Mouse (Mus musculus) stomach, embryonic 16.5 days (tissue): ENCODE measurements around the gene Cd27. TPM values are rescaled to one million over a fixed set of nuclear protein-coding genes. Genes with fewer than 3 reads are reported as not detected.
"Not testable (repeated sequence)": the region's sequence is repeated elsewhere in the genome, so short reads cannot be mapped to it uniquely, and the experiment has no call there.

Experiments used
- ATAC-seq: fragments of 200-750 bp; cut with Nextera tagmentation; 2 replicates; pipeline ENCODE4 v1.8.0; 2017; ENCODE audit warnings: moderate number of reproducible peaks, moderate TSS enrichment; ENCODE audit not compliant: insufficient read depth, low FRiP score
- H3K27ac ChIP-seq: fragments of 300-500 bp; sonication (generic); 2 replicates; pipeline ENCODE4 v1.5.1; 2014; ENCODE audit warnings: low read length
- H3K27me3 ChIP-seq: fragments of 300-500 bp; sonication (generic); 2 replicates; pipeline ENCODE4 v1.6.1; 2014; ENCODE audit warnings: low read length, control low read depth, mixed read lengths; ENCODE audit not compliant: control insufficient read depth, insufficient read depth
- H3K36me3 ChIP-seq: fragments of 300-500 bp; sonication (generic); 2 replicates; pipeline ENCODE4 v1.6.1; 2014; ENCODE audit warnings: low read length; ENCODE audit not compliant: control insufficient read depth, insufficient read depth
- H3K4me1 ChIP-seq: fragments of 300-500 bp; sonication (generic); 2 replicates; pipeline ENCODE4 v1.6.1; 2014; ENCODE audit warnings: low read length, control low read depth, mixed read lengths; ENCODE audit not compliant: control insufficient read depth, insufficient read depth
- H3K4me2 ChIP-seq: fragments of 300-500 bp; sonication (generic); 2 replicates; pipeline ENCODE4 v1.6.1; 2014; ENCODE audit warnings: low read depth, low read length, mixed read lengths
- H3K4me3 ChIP-seq: fragments of 300-500 bp; sonication (generic); replicated peaks from 2 replicates; pipeline ENCODE4 v1.5.1; 2014; ENCODE audit warnings: mild to moderate bottlenecking, low read length
- H3K9ac ChIP-seq: fragments of 300-500 bp; sonication (generic); 2 replicates; pipeline ENCODE4 v1.6.1; 2014; ENCODE audit warnings: low read length
- H3K9me3 ChIP-seq: fragments of 300-500 bp; sonication (generic); replicated peaks from 2 replicates; pipeline ENCODE4 v1.6.1; 2016; ENCODE audit warnings: low read length, control low read depth; ENCODE audit not compliant: control insufficient read depth
- WGBS: fragments of 180-500 bp; shearing (Covaris S2); extraction: QIAGEN DNeasy Blood & Tissue Kit; methylation state at CpG from one replicate; pipeline ENCODE4 v1.1.7; 2014; 5-methylcytosine and 5-hydroxymethylcytosine counted together
- polyA plus RNA-seq: library from polyadenylated mRNA; unstranded; fragments of >200 nt; fragmentation: Nextera tagmentation; extraction: Ambion mirVana; gene quantifications from 2 replicates; pipeline ENCODE4 v1.2.1, GENCODE M21; 2015

The Cd27 gene
- polyA plus RNA-seq = 2.5 and 2.7 TPM in 2 replicates

GRCm38 (mm10) chr6:125236782-125237181 is at the start of gene Cd27:
Gene Cd27 (minus strand): TSS chr6:125237010.
- H3K4me2 ChIP-seq = no peak within 1 kb of the TSS
- no peak within 1 kb of the TSS for H3K4me3 ChIP-seq
- no peak within 1 kb of the TSS for H3K27ac ChIP-seq
- ATAC-seq = no peak
- H3K27me3 ChIP-seq = no peaks in the 10 kb centered on the region
- no peaks in the 10 kb centered on the region for H3K9me3 ChIP-seq
- H3K9ac ChIP-seq = no peak within 1 kb of the TSS
- no peaks in the 10 kb centered on the region for H3K36me3 ChIP-seq
- peaks cover 14% of the 10 kb centered on the region; the same call in 1 of the 2 replicates for H3K4me1 ChIP-seq
- 62% methylated on average over 6 of the region's 6 CpGs for WGBS

GRCm38 (mm10) chr6:125285890-125286289 is 49.1 kb upstream of the Cd27 start, which contains the start of gene Tuba3a:
Gene Tuba3a (minus strand): TSS chr6:125286042.
- Histone ChIP-seq H3K36me3 (no peaks in the 10 kb centered on the region), H3K4me2 (no peak within 1 kb of the TSS), H3K4me1 (peaks cover 11% of the 10 kb centered on the region), H3K27me3 (no peaks in the 10 kb centered on the region), H3K9me3 (no peaks in the 10 kb centered on the region; the same call in 1 of the 2 replicates), H3K27ac (no peak within 1 kb of the TSS), H3K9ac (no peak within 1 kb of the TSS), H3K4me3 (no peak within 1 kb of the TSS)
- WGBS = 95% methylated on average over 22 of the region's 22 CpGs
- ATAC-seq = no peak

- ATAC-seq = no peak
- 87% methylated on average over 7 of the region's 7 CpGs for WGBS
- Histone ChIP-seq H3K4me2 (no peak overlapping the region), H3K27me3 (no peaks in the 10 kb centered on the region), H3K9me3 (no peaks in the 10 kb centered on the region; the same call in 1 of the 2 replicates), H3K9ac (no peak overlapping the region), H3K27ac (no peak overlapping the region), H3K36me3 (no peaks in the 10 kb centered on the region), H3K4me3 (no peak overlapping the region), H3K4me1 (peaks cover 11% of the 10 kb centered on the region)
These were observed 47.9 kb upstream of the Cd27 start for GRCm38 (mm10) chr6:125284751-125285150.

- Histone ChIP-seq H3K36me3 (no peaks in the 10 kb centered on the region), H3K4me1 (peaks cover 8% of the 10 kb centered on the region), H3K27me3 (no peaks in the 10 kb centered on the region), H3K4me3 (no peak overlapping the region), H3K9ac (no peak overlapping the region), H3K4me2 (no peak overlapping the region), H3K9me3 (no peaks in the 10 kb centered on the region; the same call in 1 of the 2 replicates), H3K27ac (no peak overlapping the region)
- ATAC-seq = peak; percentile 68; the same call in 1 of the 2 replicates
- WGBS = 28% methylated on average over 8 of the region's 8 CpGs
These were observed 47.4 kb upstream of the Cd27 start for GRCm38 (mm10) chr6:125284250-125284649.

GRCm38 (mm10) chr6:125282721-125283120 is 45.9 kb upstream of the Cd27 start:
- not testable (repeated sequence) for H3K9ac ChIP-seq, H3K4me1 ChIP-seq, ATAC-seq, H3K4me2 ChIP-seq, H3K9me3 ChIP-seq, H3K36me3 ChIP-seq, H3K27me3 ChIP-seq, H3K4me3 ChIP-seq, H3K27ac ChIP-seq
- WGBS = 89% methylated on average over 13 of the region's 13 CpGs

GRCm38 (mm10) chr6:125279729-125280128 is 42.9 kb upstream of the Cd27 start:
- Histone ChIP-seq H3K27me3 (no peaks in the 10 kb centered on the region), H3K9me3 (no peaks in the 10 kb centered on the region; the same call in 1 of the 2 replicates), H3K9ac (no peak overlapping the region), H3K27ac (no peak overlapping the region), H3K4me3 (no peak overlapping the region), H3K36me3 (no peaks in the 10 kb centered on the region), H3K4me2 (no peak overlapping the region), H3K4me1 (no peaks in the 10 kb centered on the region)
- 59% methylated on average over 8 of the region's 8 CpGs for WGBS
- no peak for ATAC-seq

GRCm38 (mm10) chr6:125274841-125275563 is 38.2 kb upstream of the Cd27 start:
- 51% methylated on average over 15 of the region's 15 CpGs for WGBS
- H3K4me2 ChIP-seq = no peak overlapping the region
- no peak overlapping the region for H3K9ac ChIP-seq
- no peak for ATAC-seq
- H3K9me3 ChIP-seq = no peaks in the 10 kb centered on the region
- no peak overlapping the region for H3K27ac ChIP-seq
- no peaks in the 10 kb centered on the region for H3K36me3 ChIP-seq
- no peak overlapping the region for H3K4me3 ChIP-seq
- no peaks in the 10 kb centered on the region for H3K27me3 ChIP-seq
- H3K4me1 ChIP-seq = peaks cover 3% of the 10 kb centered on the region

GRCm38 (mm10) chr6:125272228-125272785 is 35.5 kb upstream of the Cd27 start:
- Histone ChIP-seq H3K4me1 (peaks cover 6% of the 10 kb centered on the region), H3K4me2 (no peak overlapping the region), H3K27me3 (no peaks in the 10 kb centered on the region), H3K9ac (no peak overlapping the region), H3K27ac (no peak overlapping the region), H3K36me3 (no peaks in the 10 kb centered on the region), H3K4me3 (no peak overlapping the region), H3K9me3 (no peaks in the 10 kb centered on the region)
- ATAC-seq = no peak
- WGBS = 74% methylated on average over 10 of the region's 10 CpGs

GRCm38 (mm10) chr6:125271455-125272227 is 34.8 kb upstream of the Cd27 start:
- WGBS = 17% methylated on average over 17 of the region's 17 CpGs
- Histone ChIP-seq H3K27me3 (no peaks in the 10 kb centered on the region), H3K27ac (no peak overlapping the region), H3K4me2 (peak overlapping the region; percentile 53), H3K9ac (peak overlapping the region; percentile 66), H3K4me3 (peak overlapping the region; percentile 22), H3K4me1 (peaks cover 6% of the 10 kb centered on the region), H3K9me3 (no peaks in the 10 kb centered on the region), H3K36me3 (no peaks in the 10 kb centered on the region)
- peak; percentile 91 for ATAC-seq
